Mouse (Mus musculus): ENCODE data around the gene Pitpnm2. TPM values are rescaled to one million over a fixed set of nuclear protein-coding genes. Genes with fewer than 3 reads are reported as not detected.

The Pitpnm2 gene
- polyA plus RNA-seq, 1 experiment from 2014 or later: 7.7 TPM

DNA sequence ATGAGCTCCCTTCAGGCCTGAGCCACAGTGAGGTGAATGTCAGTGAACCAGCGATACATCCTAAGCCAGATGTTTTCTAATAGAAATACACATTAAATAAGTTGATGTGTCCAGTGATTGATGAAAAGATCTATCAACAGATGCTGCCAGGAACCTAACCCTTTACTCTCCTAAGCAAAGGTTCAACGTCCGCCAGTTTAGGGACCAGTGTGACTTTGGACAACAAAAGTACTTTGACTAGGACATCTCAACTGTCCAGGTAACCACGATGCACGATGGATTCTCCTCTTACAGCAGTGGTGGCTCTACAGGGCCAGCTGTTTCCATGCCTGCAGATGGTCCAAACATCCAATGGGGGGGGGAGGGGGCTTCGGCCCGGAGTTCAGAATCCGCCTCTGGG is 5.1 kb downstream of the Pitpnm2 start:
- H3K9ac ChIP-seq (replicated peaks): no peak overlapping the region
- H3K9me3 ChIP-seq: no peaks in the 10 kb centered on the region
- no peak overlapping the region for H3K4me3 ChIP-seq (replicated peaks)
- H3K4me1 ChIP-seq (replicated peaks): peaks cover 45% of the 10 kb centered on the region
- no peaks in the 10 kb centered on the region for H3K27me3 ChIP-seq
- WGBS: 97% methylated on average over 8 of the region's 8 CpGs
- H3K27ac ChIP-seq: no peak overlapping the region
- no peak for ATAC-seq
- H3K36me3 ChIP-seq: no peaks in the 10 kb centered on the region; the same call in 1 of the 2 replicates
- H3K4me2 ChIP-seq (replicated peaks): no peak overlapping the region

DNA sequence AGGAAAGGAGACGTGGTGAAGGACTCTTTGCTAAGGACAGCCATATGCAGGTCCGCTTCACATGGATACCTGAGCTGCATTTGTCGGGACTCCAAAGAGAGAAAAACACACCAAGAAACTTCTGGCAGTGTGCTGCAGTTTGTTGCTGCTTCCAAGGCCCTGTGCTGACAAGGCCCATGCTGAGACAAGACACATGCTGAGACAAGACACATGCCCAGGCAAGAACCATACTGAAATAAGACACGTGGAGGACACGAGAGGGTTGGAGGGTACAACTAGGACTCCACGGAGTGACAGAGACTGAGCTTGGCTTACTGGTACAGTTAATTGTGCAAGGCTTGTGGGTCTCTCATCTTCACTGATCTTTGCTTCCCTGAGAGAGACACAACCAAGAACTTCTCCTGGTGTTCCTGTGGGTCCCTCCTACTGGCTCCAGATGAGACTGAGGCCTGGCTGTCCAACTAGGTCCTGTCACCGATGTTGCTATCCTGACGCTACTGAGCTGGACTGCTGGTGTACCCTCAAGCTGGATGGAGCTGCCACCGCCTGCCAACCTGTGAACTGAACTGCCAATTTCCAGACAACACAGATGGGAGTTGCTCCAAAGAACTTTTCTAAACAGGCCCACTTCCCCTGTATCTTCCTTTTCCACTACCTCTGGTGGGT is 6.2 kb downstream of the Pitpnm2 start:
- Histone ChIP-seq H3K9ac (replicated peaks) (no peak overlapping the region), H3K27ac (no peak overlapping the region), H3K4me1 (replicated peaks) (peaks cover 38% of the 10 kb centered on the region), H3K4me2 (replicated peaks) (no peak overlapping the region), H3K9me3 (no peaks in the 10 kb centered on the region), H3K36me3 (no peaks in the 10 kb centered on the region; the same call in 1 of the 2 replicates), H3K4me3 (replicated peaks) (no peak overlapping the region), H3K27me3 (no peaks in the 10 kb centered on the region)
- ATAC-seq: no peak
- 94% methylated on average over 9 of the region's 9 CpGs for WGBS

- H3K9me3 ChIP-seq: no peaks in the 10 kb centered on the region
- H3K4me1 ChIP-seq (replicated peaks): peaks cover 23% of the 10 kb centered on the region
- H3K36me3 ChIP-seq: no peaks in the 10 kb centered on the region; the same call in 1 of the 2 replicates
- H3K4me3 ChIP-seq (replicated peaks): no peak overlapping the region
- ATAC-seq: 0 out of 2 replicates have a peak, but pooled peaks have one; percentile 45
- H3K27ac ChIP-seq: peak overlapping the region; percentile 51
- H3K27me3 ChIP-seq: no peaks in the 10 kb centered on the region
- WGBS: 41% methylated on average over 10 of the region's 10 CpGs
- no peak overlapping the region for H3K9ac ChIP-seq (replicated peaks)
- peak overlapping the region; percentile 22 for H3K4me2 ChIP-seq (replicated peaks)
Measured at GRCm38 (mm10) chr5:124241686-124242444, 7.7 kb downstream of the Pitpnm2 start.

DNA sequence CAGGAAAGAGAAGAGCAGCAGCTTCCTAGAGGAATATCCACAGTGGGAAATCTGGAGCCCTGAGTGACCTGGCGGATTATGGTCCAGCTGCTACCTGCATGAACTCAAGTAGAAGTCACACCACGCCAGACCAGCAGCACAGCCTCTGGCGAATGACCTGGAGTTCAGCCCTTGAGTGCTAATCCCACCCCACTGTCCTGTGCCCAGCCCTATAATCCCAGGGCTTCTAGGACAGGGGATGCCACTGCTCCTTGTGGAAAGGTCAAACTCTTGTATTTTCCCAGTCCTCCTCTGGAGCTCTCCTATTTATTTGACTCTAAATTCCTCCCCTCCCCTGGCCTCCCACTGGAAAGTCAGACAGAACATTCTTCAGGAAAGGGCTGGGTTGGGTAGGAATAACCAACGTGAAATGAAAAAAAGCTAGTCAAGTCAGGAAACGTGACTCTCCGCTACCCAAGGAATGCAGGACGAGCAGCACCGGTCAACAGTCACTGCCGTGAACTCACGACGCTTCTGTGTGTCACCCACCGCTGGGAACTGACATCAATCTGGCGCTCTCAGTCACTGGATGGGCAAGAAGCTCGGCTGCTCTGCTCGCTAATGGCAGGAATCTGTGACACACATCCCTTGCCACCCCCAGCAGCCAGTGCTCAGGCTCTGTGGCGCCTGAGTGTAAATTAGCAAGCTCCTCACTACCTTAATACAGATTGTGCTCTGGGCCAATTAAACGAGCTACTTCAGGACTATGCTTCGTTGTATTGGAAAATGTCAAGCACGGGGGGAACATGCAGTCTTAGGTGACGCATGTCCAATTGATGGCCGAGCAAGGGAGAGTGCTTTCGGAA is 8.5 kb downstream of the Pitpnm2 start:
- 31% methylated on average over 22 of the region's 22 CpGs for WGBS
- Histone ChIP-seq H3K27me3 (no peaks in the 10 kb centered on the region), H3K9ac (replicated peaks) (peak overlapping the region; percentile 44; the same call in 1 of the 2 replicates), H3K4me3 (replicated peaks) (no peak overlapping the region), H3K4me2 (replicated peaks) (peak overlapping the region; percentile 22), H3K36me3 (no peaks in the 10 kb centered on the region; the same call in 1 of the 2 replicates), H3K4me1 (replicated peaks) (peaks cover 22% of the 10 kb centered on the region), H3K27ac (peak overlapping the region; percentile 51), H3K9me3 (no peaks in the 10 kb centered on the region)
- ATAC-seq: peak; percentile 79

GRCm38 (mm10) chr5:124236180-124236579 is 13.4 kb downstream of the Pitpnm2 start:
- ATAC-seq: no peak
- peaks cover 26% of the 10 kb centered on the region for H3K4me1 ChIP-seq (replicated peaks)
- no peak overlapping the region for H3K4me3 ChIP-seq (replicated peaks)
- no peaks in the 10 kb centered on the region for H3K27me3 ChIP-seq
- H3K27ac ChIP-seq: no peak overlapping the region
- 88% methylated on average over 4 of the region's 4 CpGs for WGBS
- H3K36me3 ChIP-seq: no peaks in the 10 kb centered on the region
- no peak overlapping the region for H3K9ac ChIP-seq (replicated peaks)
- no peak overlapping the region for H3K4me2 ChIP-seq (replicated peaks)
- no peaks in the 10 kb centered on the region for H3K9me3 ChIP-seq

DNA sequence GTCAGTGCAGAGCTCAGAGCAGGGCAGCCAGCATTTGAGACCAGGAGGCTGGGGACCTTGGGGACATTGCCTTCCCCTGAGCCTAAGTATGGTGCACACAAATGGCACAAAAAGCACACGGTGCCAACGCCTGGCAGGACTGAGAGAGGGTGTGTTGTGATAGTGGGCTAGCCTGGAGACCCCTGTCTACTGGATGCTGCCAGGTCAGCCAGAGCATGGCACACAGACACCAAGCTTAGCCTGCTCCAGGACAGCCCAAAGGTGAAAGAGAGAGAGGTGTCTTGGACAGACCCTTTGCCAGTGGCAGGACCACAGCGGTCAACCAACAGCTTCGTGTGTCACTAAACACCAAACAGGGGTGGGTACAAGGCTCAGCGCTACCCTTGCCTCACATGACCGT is 14.8 kb downstream of the Pitpnm2 start:
- H3K4me2 ChIP-seq (replicated peaks): no peak overlapping the region
- H3K4me1 ChIP-seq (replicated peaks): peaks cover 18% of the 10 kb centered on the region
- no peak for ATAC-seq
- H3K9me3 ChIP-seq: no peaks in the 10 kb centered on the region
- H3K9ac ChIP-seq (replicated peaks): no peak overlapping the region
- H3K4me3 ChIP-seq (replicated peaks): no peak overlapping the region
- WGBS: 92% methylated on average over 6 of the region's 6 CpGs
- no peaks in the 10 kb centered on the region for H3K36me3 ChIP-seq
- H3K27me3 ChIP-seq: no peaks in the 10 kb centered on the region
- H3K27ac ChIP-seq: no peak overlapping the region

- Histone ChIP-seq H3K4me1 (replicated peaks) (peaks cover 18% of the 10 kb centered on the region), H3K27me3 (no peaks in the 10 kb centered on the region), H3K9ac (replicated peaks) (no peak overlapping the region), H3K4me2 (replicated peaks) (no peak overlapping the region), H3K4me3 (replicated peaks) (no peak overlapping the region), H3K9me3 (no peaks in the 10 kb centered on the region), H3K36me3 (no peaks in the 10 kb centered on the region), H3K27ac (no peak overlapping the region)
- WGBS: 64% methylated on average over 12 of the region's 12 CpGs
- ATAC-seq: no peak
Measured at GRCm38 (mm10) chr5:124233874-124234661, 15.5 kb downstream of the Pitpnm2 start.

DNA sequence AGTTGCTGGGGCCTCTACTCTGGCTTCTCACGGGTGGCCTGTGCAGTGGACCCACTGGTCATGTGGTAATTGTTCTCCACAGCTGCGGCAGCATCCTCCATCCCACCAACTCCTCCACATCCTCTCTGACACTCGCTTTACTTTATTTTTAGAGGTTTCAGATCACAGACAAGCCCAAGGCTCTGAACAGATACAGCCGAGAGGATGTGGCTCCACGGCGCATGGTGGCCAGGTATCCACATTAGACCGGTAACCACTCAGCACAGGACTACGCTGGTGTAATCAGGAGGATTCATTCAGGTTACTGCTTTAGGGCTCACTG is 16.5 kb downstream of the Pitpnm2 start:
- 90% methylated on average over 8 of the region's 8 CpGs for WGBS

DNA sequence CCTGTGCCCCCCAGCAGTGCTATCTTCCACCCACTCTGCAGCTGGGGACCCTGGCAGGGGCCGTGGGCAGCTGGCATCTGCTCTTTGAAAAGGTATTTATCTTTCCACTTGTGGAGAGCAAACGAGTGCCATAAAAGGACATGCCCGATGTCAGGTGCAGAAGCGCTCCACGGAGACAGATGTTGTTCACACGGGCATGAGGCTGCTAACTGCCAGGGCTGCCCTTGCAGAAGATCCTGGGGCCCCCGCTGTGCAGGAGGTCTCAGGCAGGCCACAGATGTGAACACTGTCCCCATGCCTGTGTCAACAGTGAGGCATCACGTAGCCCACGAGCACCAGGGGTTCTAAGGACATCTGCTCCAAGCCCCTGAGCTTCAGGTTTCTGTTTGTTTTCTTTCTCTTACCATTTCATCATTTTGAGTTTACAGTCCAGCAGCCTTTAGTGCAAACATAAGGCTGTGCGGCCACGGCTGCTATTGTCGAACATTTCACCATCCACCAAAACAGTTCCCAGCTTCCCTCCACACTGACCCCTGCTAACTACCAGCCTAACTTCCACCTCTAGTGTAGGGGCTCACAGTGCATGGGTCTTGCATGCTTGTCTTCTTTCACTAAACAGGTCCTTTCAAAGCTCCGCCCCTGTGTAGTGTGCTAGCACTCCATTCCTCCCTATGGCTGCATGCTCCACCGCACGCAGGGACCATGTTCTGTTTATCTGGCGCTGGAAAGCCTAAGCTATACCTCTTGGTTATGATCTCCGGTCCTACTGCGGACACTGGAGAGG is 17.0 kb downstream of the Pitpnm2 start:
- Histone ChIP-seq H3K9me3 (no peaks in the 10 kb centered on the region), H3K4me3 (replicated peaks) (no peak overlapping the region), H3K4me1 (replicated peaks) (peaks cover 18% of the 10 kb centered on the region), H3K27me3 (no peaks in the 10 kb centered on the region), H3K9ac (replicated peaks) (no peak overlapping the region), H3K4me2 (replicated peaks) (no peak overlapping the region), H3K36me3 (no peaks in the 10 kb centered on the region), H3K27ac (no peak overlapping the region)
- 76% methylated on average over 18 of the region's 18 CpGs for WGBS
- ATAC-seq: no peak

More for the DNA sequence above, 16.5 kb downstream of the Pitpnm2 start:
- Histone ChIP-seq H3K4me2 (replicated peaks) (no peak overlapping the region), H3K9me3 (no peaks in the 10 kb centered on the region), H3K36me3 (no peaks in the 10 kb centered on the region), H3K4me3 (replicated peaks) (no peak overlapping the region), H3K9ac (replicated peaks) (no peak overlapping the region), H3K27ac (no peak overlapping the region), H3K4me1 (replicated peaks) (peaks cover 18% of the 10 kb centered on the region), H3K27me3 (no peaks in the 10 kb centered on the region)
- no peak for ATAC-seq

DNA sequence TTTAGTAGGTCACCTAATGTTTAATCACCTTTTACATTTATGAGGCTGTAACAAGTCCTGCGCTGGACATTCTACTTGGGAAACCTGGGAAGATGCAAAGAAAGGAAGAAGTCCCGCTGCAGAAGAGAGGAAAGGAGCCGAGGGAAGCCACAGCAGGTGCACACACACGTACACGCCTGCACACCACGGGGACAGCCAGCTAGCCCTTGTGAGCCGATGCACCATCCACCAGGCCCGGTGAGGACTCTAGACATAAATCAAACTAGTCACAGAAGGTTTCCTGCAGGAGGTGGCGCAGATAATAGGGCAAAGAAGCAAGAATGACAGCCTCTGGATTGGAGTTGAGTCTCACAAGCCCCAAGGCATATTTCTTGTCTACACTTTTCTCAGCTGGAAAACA is 19.1 kb downstream of the Pitpnm2 start:
- Histone ChIP-seq H3K27ac (no peak overlapping the region), H3K4me2 (replicated peaks) (no peak overlapping the region), H3K27me3 (no peaks in the 10 kb centered on the region), H3K9ac (replicated peaks) (no peak overlapping the region), H3K36me3 (no peaks in the 10 kb centered on the region), H3K4me3 (replicated peaks) (no peak overlapping the region), H3K4me1 (replicated peaks) (peaks cover 30% of the 10 kb centered on the region), H3K9me3 (no peaks in the 10 kb centered on the region)
- no peak for ATAC-seq
- WGBS: 85% methylated on average over 9 of the region's 9 CpGs

DNA sequence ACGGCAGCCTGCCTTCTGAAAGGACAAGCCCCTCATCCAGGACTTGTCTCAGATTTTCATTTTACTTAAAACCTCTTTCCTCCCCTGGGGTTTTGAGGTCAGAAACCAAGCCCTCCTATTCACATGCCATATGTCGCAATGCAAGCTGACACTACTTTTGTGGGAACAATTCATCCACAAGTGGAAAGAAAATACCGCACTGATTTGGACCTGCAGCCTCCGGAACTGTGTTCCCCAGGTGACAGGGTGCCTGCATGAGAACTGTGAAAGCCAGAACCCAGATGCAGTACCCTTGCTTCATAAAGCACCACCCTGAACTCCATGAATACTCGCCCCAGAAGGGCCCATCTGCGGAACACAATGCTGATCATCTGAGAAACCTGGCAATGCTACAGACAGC is 22.4 kb downstream of the Pitpnm2 start:
- WGBS: 61% methylated on average over 6 of the region's 6 CpGs
- Histone ChIP-seq H3K27me3 (no peaks in the 10 kb centered on the region), H3K4me3 (replicated peaks) (no peak overlapping the region), H3K27ac (no peak overlapping the region), H3K9me3 (no peaks in the 10 kb centered on the region), H3K9ac (replicated peaks) (no peak overlapping the region), H3K36me3 (no peaks in the 10 kb centered on the region), H3K4me2 (replicated peaks) (no peak overlapping the region), H3K4me1 (replicated peaks) (peaks cover 21% of the 10 kb centered on the region)
- ATAC-seq: no peak
